Mouse (Mus musculus): ENCODE results near the gene Ergic2.
"Not testable (repeated sequence)": the region's sequence is repeated elsewhere in the genome, so short reads cannot be mapped to it uniquely, and the experiment has no call there.

The Ergic2 gene

GRCm38 (mm10) chr6:148207522-148207921, 4.7 kb downstream of the Ergic2 start:
- no peak for DNase-seq

GRCm38 (mm10) chr6:148205134-148205533, 7.0 kb downstream of the Ergic2 start:
- no peak for DNase-seq

- DNase-seq: no peak
Observed at GRCm38 (mm10) chr6:148199729-148200128, 12.4 kb downstream of the Ergic2 start.

- DNase-seq: no peak
Observed at GRCm38 (mm10) chr6:148199177-148199576, 13.0 kb downstream of the Ergic2 start.

DNA sequence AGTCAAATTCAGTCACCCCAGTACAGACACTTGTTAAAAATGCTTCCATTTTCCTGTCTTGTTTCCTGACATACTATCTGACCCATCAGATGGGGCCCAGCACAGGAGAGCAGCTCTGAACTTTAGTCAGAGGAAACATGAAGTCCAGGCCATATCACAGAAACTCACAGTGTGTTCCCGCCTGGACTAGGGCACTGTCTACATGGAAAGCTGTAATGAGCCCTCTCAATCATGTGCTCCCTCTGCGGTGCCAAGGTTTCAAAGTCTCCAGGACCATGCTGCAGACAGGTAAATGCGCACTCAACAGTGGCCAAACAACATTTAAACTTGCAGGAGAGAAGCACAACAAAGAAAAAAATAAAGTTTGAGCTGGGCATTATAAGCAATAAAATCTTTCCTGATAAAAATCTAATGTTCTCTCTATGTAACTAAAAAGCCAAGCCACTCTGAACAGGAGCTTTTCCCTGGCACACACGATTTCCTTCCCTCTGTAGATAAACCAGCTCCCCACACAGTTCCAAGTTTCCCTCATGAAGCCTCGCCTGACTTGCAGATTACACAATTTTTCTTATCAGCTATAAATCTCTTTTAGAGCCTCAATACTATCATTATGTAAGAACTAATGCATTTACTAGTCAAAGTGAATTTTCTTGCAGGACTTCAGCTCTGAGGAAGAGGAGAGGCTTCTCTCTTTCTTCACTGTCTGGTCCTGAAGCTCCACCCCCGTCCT, 18.0 kb downstream of the Ergic2 start:
- no peak for DNase-seq

DNA sequence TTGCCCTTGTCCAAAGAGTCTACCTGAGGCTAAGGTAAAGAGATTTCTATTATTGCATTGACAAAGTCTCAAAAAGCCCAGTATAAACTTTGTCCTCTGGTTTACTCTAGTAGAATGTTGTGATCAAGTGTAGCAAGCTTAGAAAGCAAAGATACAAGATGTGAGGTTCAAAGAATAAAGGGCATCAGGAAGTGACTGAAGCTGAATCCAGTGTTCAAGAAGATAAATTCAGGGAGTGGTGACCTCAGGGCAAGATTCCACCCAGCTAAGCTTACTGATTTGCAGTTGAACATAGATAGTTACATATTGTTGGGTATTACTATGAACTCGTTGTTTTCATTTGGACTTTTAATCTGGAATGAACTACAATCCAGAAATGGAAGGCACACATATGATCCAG, 26.5 kb downstream of the Ergic2 start:
- no peak for DNase-seq

DNA sequence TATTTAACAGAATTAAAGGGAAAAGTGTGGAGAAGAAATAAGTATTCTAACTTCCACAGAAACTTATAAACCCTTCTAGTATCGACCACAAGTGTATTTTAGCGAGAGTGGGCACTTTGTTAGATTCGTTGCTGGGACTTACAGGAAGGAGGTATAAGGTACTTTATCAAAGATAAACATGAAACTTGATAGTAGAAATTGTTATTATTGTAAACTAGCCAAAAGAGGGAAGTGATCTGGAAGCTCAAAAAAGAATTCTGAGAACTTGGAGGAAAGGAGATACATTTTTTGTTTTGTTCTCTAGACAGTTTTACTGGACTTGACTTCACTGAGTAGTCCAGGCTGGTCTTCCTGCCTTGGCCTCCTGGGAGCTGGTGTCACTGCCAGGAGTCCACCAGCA, 39.3 kb downstream of the Ergic2 start:
- DNase-seq: no peak

- not testable (repeated sequence) for DNase-seq
Observed at GRCm38 (mm10) chr6:148152305-148152704, 59.9 kb downstream of the Ergic2 start.

- no peak for DNase-seq
Observed at GRCm38 (mm10) chr6:148142421-148142820, 69.8 kb downstream of the Ergic2 start.

DNA sequence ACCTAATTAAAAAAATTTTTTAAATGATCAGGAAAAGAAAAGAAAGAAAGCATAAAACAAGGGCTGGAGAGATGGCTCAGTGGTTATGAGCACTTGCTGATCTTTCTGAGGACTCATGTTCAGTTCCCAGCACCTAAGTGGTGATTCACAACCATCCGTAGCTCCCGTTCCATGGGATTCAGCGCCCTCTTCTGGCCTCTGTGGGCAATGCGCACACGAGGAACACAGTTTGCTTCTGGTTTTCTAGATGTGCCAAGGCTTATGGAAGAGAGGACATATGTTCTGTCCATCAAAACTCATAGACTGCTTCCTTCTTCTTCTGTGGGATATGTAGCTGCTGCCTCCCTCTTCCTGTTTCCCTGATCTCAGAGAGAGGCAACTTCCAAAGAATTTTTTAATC, 70.3 kb downstream of the Ergic2 start:
- DNase-seq: no peak

DNA sequence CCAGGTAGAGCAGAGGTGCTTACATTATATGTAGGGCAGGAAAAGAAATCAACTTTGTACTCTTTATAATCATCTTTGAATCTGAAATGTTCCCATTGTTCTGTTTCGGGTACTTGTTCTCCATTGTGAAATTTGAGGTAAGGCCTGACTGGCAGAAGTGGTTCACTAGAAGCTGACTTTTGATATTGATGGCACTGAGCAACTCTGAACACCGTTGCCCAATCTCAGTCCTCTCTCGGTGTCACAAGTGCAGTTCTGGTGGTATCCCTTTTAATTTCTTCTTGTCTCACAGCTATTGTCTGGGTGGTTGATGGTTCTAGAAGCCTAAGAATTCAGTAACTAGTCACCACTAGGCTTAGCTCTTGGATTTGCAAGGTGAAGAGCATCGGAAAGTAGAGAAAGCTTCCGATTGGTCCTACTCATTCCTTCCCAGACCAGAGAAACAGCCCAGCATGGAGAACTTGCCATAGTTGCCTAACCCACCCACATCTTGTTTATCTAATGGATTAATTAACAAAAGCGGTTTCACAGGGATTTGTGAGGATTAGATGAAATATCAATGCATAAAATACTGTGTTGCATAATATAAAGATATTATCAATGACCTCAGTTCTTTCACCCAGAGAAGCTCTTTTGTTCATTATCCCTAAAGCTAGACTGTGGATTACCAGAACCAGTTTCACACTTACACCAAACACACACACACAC, 72.7 kb downstream of the Ergic2 start:
- DNase-seq: no peak

DNA sequence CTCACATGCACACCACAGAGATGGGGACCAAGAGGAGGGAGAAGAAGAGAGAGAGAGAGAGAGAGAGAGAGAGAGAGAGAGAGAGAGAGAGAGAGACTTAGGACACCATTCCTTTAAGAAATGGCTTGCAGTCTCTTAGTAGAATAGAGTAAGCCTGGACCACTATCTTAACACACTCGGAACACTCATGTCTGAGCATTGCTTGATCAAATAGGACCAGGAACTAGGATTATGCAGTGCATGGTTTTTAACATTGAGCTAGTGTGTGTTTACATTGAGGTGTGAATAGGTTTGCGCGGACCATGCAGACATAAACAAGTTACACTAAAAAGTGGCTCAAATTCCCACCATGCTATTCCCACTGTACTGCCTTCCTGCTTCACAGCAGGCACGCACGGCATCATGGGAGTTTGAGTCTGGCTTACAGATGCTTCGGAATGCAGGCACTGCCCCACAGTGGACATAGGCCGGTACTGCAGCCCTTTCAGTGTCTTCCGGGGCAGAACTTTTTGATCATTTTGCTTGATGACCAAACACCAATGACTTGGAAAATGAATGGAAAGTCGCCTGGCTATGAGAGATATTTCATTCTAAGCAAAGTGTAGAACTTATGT, 76.3 kb downstream of the Ergic2 start:
- DNase-seq: peak; percentile 77

- no peak for DNase-seq
Observed at GRCm38 (mm10) chr6:148133536-148133935, 78.6 kb downstream of the Ergic2 start.

DNA sequence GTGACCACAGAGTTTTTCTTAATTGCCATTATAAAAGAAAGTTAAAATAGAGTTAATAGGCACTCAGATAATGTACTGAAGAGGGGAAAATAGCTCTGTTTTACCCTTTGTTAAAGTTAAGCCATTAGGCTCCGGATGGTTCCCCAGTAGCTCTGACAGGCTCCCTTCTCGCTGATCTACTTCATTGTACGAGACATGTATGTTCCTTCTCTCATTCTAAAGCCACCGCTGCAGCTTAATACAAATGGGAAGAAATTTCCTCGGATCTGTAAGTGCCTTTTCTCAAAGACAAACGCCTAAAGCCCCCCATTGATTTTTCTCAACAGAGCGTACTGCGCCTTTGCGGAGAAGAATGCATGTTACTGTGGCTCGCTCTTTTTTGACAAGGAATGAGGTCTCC, 79.9 kb downstream of the Ergic2 start:
- DNase-seq: no peak
